Mouse (Mus musculus) right cerebral cortex, postnatal 10 days (tissue): ENCODE measurements at regions not wholly inside any gene's neighbourhood (a gene's known extent, or its start where the extent isn't known, plus 50 kb on each side); places are given as distances from the start of the nearest gene placed in this dataset.
"Not testable (repeated sequence)": the region's sequence is repeated elsewhere in the genome, so short reads cannot be mapped to it uniquely, and the experiment has no call there.

Experiments used
- DNase-seq, 2 experiments: peaks; one replicate each; pipeline ENCODE4 v3.0.0; 2021; ENCODE audit warnings: low spot score in 2 of 2

GRCm38 (mm10) chr7:113694466-113694865 lies 71.3 kb upstream of the Spon1 start:
- no peak for DNase-seq

- no peak for DNase-seq
Observed at GRCm38 (mm10) chr7:113705929-113706328, 59.9 kb upstream of the Spon1 start.

GRCm38 (mm10) chr7:113707596-113707995 lies 58.2 kb upstream of the Spon1 start:
- DNase-seq, result no peak

GRCm38 (mm10) chr7:113710541-113711270 lies 55.1 kb upstream of the Spon1 start:
- DNase-seq, result peak in 1 of 2 experiments; percentile 49

- DNase-seq, result not testable (repeated sequence)
Observed at GRCm38 (mm10) chr7:113711356-113711755, 54.4 kb upstream of the Spon1 start.
